Mouse (Mus musculus): ENCODE results near the gene Sav1.

- TF ChIP-seq CTCF (IDR thresholded peaks at IDR 0.05; ENCODE audit: low read depth, low read length) (no peak), POLR2A (IDR thresholded peaks at IDR 0.05; ENCODE audit: extremely low read depth, insufficient read depth, low read length) (no peak)
These were observed 23.7 kb downstream of the Sav1 start for GRCm38 (mm10) chr12:69963141-69963540.

All from liver, adult 2 months (tissue).